Mouse (Mus musculus) forebrain, embryonic 15.5 days (tissue): ENCODE measurements around the gene Zfc3h1. TPM values are rescaled to one million over a fixed set of nuclear protein-coding genes. Genes with fewer than 3 reads are reported as not detected.

Source experiments
- ATAC-seq: fragments of 200-750 bp; cut with Nextera tagmentation; replicated peaks from 2 replicates; pipeline ENCODE4 v1.8.0; 2017; ENCODE audit warnings: mild to moderate bottlenecking, moderate TSS enrichment, moderate library complexity
- H3K27ac ChIP-seq: fragments of 300-500 bp; sonication (generic); replicated peaks from 2 replicates; pipeline ENCODE4 v1.5.1; 2015; ENCODE audit warnings: mild to moderate bottlenecking, inconsistent platforms
- H3K27me3 ChIP-seq: fragments of 300-500 bp; sonication (generic); 2 replicates; pipeline ENCODE4 v1.6.1; 2015; ENCODE audit warnings: inconsistent platforms
- H3K36me3 ChIP-seq: fragments of 300-500 bp; sonication (generic); 2 replicates; pipeline ENCODE4 v1.6.1; 2015; ENCODE audit warnings: mild to moderate bottlenecking, inconsistent platforms
- H3K4me1 ChIP-seq: fragments of 300-500 bp; sonication (generic); 2 replicates; pipeline ENCODE4 v1.6.1; 2015; ENCODE audit warnings: inconsistent platforms
- H3K4me2 ChIP-seq: fragments of 300-500 bp; sonication (generic); replicated peaks from 2 replicates; pipeline ENCODE4 v1.6.1; 2015; ENCODE audit warnings: mild to moderate bottlenecking, inconsistent platforms
- H3K4me3 ChIP-seq: fragments of 300-500 bp; sonication (generic); 2 replicates; pipeline ENCODE4 v1.5.1; 2015; ENCODE audit warnings: mild to moderate bottlenecking, inconsistent platforms
- H3K9ac ChIP-seq: fragments of 300-500 bp; sonication (generic); replicated peaks from 2 replicates; pipeline ENCODE4 v1.6.1; 2015; ENCODE audit warnings: mild to moderate bottlenecking, inconsistent platforms
- H3K9me3 ChIP-seq: fragments of 300-500 bp; sonication (generic); 2 replicates; pipeline ENCODE4 v1.6.1; 2016; ENCODE audit warnings: inconsistent platforms
- WGBS: fragments of 180-500 bp; shearing (Covaris S2); methylation state at CpG from one replicate; pipeline ENCODE4 v1.1.7; 2015; ENCODE audit warnings: mixed read lengths; 5-methylcytosine and 5-hydroxymethylcytosine counted together
- polyA plus RNA-seq: library from polyadenylated mRNA; unstranded; fragments of >200 nt; fragmentation: Nextera tagmentation; extraction: Ambion mirVana; gene quantifications from 2 replicates; pipeline ENCODE4 v1.2.1, GENCODE M21; 2015

Gene Zfc3h1
- polyA plus RNA-seq, 1 experiment from 2014 or later: 18.6 TPM

- no peaks in the 10 kb centered on the region for H3K36me3 ChIP-seq
- H3K4me1 ChIP-seq: peaks cover 9% of the 10 kb centered on the region
- no peak overlapping the region for H3K9ac ChIP-seq
- ATAC-seq: no peak
- no peak overlapping the region for H3K4me3 ChIP-seq
- peaks cover 77% of the 10 kb centered on the region for H3K27me3 ChIP-seq
- H3K27ac ChIP-seq: no peak overlapping the region
- WGBS: 83% methylated on average over 8 of the region's 8 CpGs
- no peak overlapping the region for H3K4me2 ChIP-seq
- H3K9me3 ChIP-seq: no peaks in the 10 kb centered on the region
Measured at GRCm38 (mm10) chr10:115467985-115468384, 83.2 kb downstream of the Zfc3h1 start.

- Histone ChIP-seq H3K9ac (no peak overlapping the region), H3K4me3 (no peak overlapping the region), H3K9me3 (no peaks in the 10 kb centered on the region), H3K27ac (no peak overlapping the region), H3K4me1 (peaks cover 9% of the 10 kb centered on the region), H3K4me2 (no peak overlapping the region), H3K27me3 (peaks cover 81% of the 10 kb centered on the region), H3K36me3 (no peaks in the 10 kb centered on the region)
- peak; percentile 59; the same call in 1 of the 2 replicates for ATAC-seq
- 28% methylated on average over 7 of the region's 7 CpGs for WGBS
Measured at GRCm38 (mm10) chr10:115468632-115469031, 83.9 kb downstream of the Zfc3h1 start.

- H3K4me2 ChIP-seq: no peak overlapping the region
- 4% methylated on average over 7 of the region's 7 CpGs for WGBS
- peak; percentile 94 for ATAC-seq
- peaks cover 9% of the 10 kb centered on the region for H3K4me1 ChIP-seq
- H3K27ac ChIP-seq: no peak overlapping the region
- H3K36me3 ChIP-seq: no peaks in the 10 kb centered on the region
- H3K9me3 ChIP-seq: no peaks in the 10 kb centered on the region
- peaks cover 81% of the 10 kb centered on the region for H3K27me3 ChIP-seq
- no peak overlapping the region for H3K9ac ChIP-seq
- H3K4me3 ChIP-seq: no peak overlapping the region
Measured at GRCm38 (mm10) chr10:115469040-115469439, 84.3 kb downstream of the Zfc3h1 start.

- H3K9me3 ChIP-seq: no peaks in the 10 kb centered on the region
- peak overlapping the region; percentile 28 for H3K4me3 ChIP-seq
- H3K36me3 ChIP-seq: no peaks in the 10 kb centered on the region
- WGBS: 40% methylated on average over 17 of the region's 17 CpGs
- H3K4me1 ChIP-seq: peaks cover 9% of the 10 kb centered on the region
- peaks cover 80% of the 10 kb centered on the region for H3K27me3 ChIP-seq
- peak overlapping the region; percentile 11 for H3K4me2 ChIP-seq
- no peak overlapping the region for H3K9ac ChIP-seq
- H3K27ac ChIP-seq: peak overlapping the region; percentile 21; the same call in 1 of the 2 replicates
- ATAC-seq: no peak
Measured at GRCm38 (mm10) chr10:115470621-115471334, 86.0 kb downstream of the Zfc3h1 start.

- peaks cover 10% of the 10 kb centered on the region for H3K4me1 ChIP-seq
- ATAC-seq: no peak
- H3K27ac ChIP-seq: no peak overlapping the region
- no peaks in the 10 kb centered on the region for H3K36me3 ChIP-seq
- no peak overlapping the region for H3K4me3 ChIP-seq
- H3K9ac ChIP-seq: no peak overlapping the region
- WGBS: 77% methylated on average over 6 of the region's 6 CpGs
- no peak overlapping the region for H3K4me2 ChIP-seq
- peaks cover 75% of the 10 kb centered on the region for H3K27me3 ChIP-seq
- H3K9me3 ChIP-seq: no peaks in the 10 kb centered on the region
Measured at GRCm38 (mm10) chr10:115473213-115473961, 88.6 kb downstream of the Zfc3h1 start.

GRCm38 (mm10) chr10:115475000-115475550 lies 90.3 kb downstream of the Zfc3h1 start:
- peaks cover 75% of the 10 kb centered on the region for H3K27me3 ChIP-seq
- peaks cover 9% of the 10 kb centered on the region for H3K4me1 ChIP-seq
- no peak for ATAC-seq

GRCm38 (mm10) chr10:115476506-115476905 lies 91.7 kb downstream of the Zfc3h1 start:
- ATAC-seq: no peak
- WGBS: 92% methylated on average over 9 of the region's 9 CpGs
- H3K4me3 ChIP-seq: no peak overlapping the region
- H3K27me3 ChIP-seq: peaks cover 75% of the 10 kb centered on the region
- no peaks in the 10 kb centered on the region for H3K9me3 ChIP-seq
- H3K4me1 ChIP-seq: peaks cover 9% of the 10 kb centered on the region
- H3K27ac ChIP-seq: no peak overlapping the region
- H3K4me2 ChIP-seq: no peak overlapping the region
- H3K36me3 ChIP-seq: no peaks in the 10 kb centered on the region
- H3K9ac ChIP-seq: no peak overlapping the region

More at GRCm38 (mm10) chr10:115475000-115475550, 90.3 kb downstream of the Zfc3h1 start:
- Histone ChIP-seq H3K27ac (no peak overlapping the region), H3K9me3 (no peaks in the 10 kb centered on the region), H3K4me3 (no peak overlapping the region), H3K4me2 (no peak overlapping the region), H3K36me3 (no peaks in the 10 kb centered on the region), H3K9ac (no peak overlapping the region)
- 50% methylated on average over 7 of the region's 7 CpGs for WGBS

GRCm38 (mm10) chr10:115478441-115479141 lies 93.8 kb downstream of the Zfc3h1 start:
- WGBS: 10% methylated on average over 19 of the region's 20 CpGs
- Histone ChIP-seq H3K9ac (no peak overlapping the region), H3K4me1 (peaks cover 9% of the 10 kb centered on the region), H3K9me3 (no peaks in the 10 kb centered on the region), H3K27me3 (peaks cover 65% of the 10 kb centered on the region), H3K4me3 (peak overlapping the region; percentile 16; the same call in 1 of the 2 replicates), H3K4me2 (peak overlapping the region; percentile 32), H3K27ac (no peak overlapping the region), H3K36me3 (no peaks in the 10 kb centered on the region)
- peak; percentile 69 for ATAC-seq

Other genes starting within 250 kb of the Zfc3h1 start
- 0.11 and 0.33 TPM in 2 replicates for gene Tph2, start 199.9 kb upstream of the Zfc3h1 start, polyA plus RNA-seq
- 40.7 and 42.1 TPM in 2 replicates for gene Tbc1d15, start 133.5 kb upstream of the Zfc3h1 start, polyA plus RNA-seq
- 5.6 and 8.5 TPM in 2 replicates for gene Rab21, start 69.4 kb upstream of the Zfc3h1 start, polyA plus RNA-seq
- 38.8 and 40.5 TPM in 2 replicates for gene Tmem19, start 22.5 kb upstream of the Zfc3h1 start, polyA plus RNA-seq
- gene Thap2, start 516 bp upstream of the Zfc3h1 start, polyA plus RNA-seq: 29.4 and 33.3 TPM in 2 replicates
- gene A930009A15Rik, start 185.0 kb downstream of the Zfc3h1 start, polyA plus RNA-seq: not detected in 2 replicates
- gene Lgr5, start 202.8 kb downstream of the Zfc3h1 start, polyA plus RNA-seq: 0.39 and 0.41 TPM in 2 replicates